Mouse (Mus musculus) hindlimb bud, embryonic 11.5 days (tissue): ENCODE results near the gene Tmem11.

Source experiments
- DNase-seq: peaks from one replicate; pipeline ENCODE4 v3.0.0-alpha.2; 2012; ENCODE audit warnings: low read depth, low spot score; ENCODE audit errors: extremely low spot score

Gene Tmem11

GRCm38 (mm10) chr11:60878675-60879294 is at the start of gene Tmem11:
Gene Tmem11 (minus strand): TSS chr11:60879272.
- DNase-seq, result peak; percentile 82

- peak; percentile 96 for DNase-seq
These were observed 48.2 kb upstream of the Tmem11 start for GRCm38 (mm10) chr11:60927264-60927663.

- DNase-seq, result no peak
These were observed 45.9 kb upstream of the Tmem11 start for GRCm38 (mm10) chr11:60924981-60925380.

- DNase-seq, result no peak
These were observed 45.4 kb upstream of the Tmem11 start for GRCm38 (mm10) chr11:60924498-60924897.

- DNase-seq, result no peak
These were observed 43.9 kb upstream of the Tmem11 start for GRCm38 (mm10) chr11:60922964-60923363.

- no peak for DNase-seq
These were observed 43.1 kb upstream of the Tmem11 start for GRCm38 (mm10) chr11:60922195-60922594.

GRCm38 (mm10) chr11:60920021-60920420 is 40.9 kb upstream of the Tmem11 start:
- no peak for DNase-seq

- DNase-seq, result no peak
These were observed 36.1 kb upstream of the Tmem11 start for GRCm38 (mm10) chr11:60915201-60915600.

- no peak for DNase-seq
These were observed 35.4 kb upstream of the Tmem11 start, which contains the start of gene Natd1 for GRCm38 (mm10) chr11:60914491-60914890. Gene Natd1 (minus strand): TSS chr11:60914750.

GRCm38 (mm10) chr11:60913301-60914196 is 34.5 kb upstream of the Tmem11 start:
- DNase-seq, result peak; percentile 69

- no peak for DNase-seq
These were observed 33.5 kb upstream of the Tmem11 start for GRCm38 (mm10) chr11:60912525-60912973.

- DNase-seq, result no peak
These were observed 30.6 kb upstream of the Tmem11 start for GRCm38 (mm10) chr11:60909626-60910025.

GRCm38 (mm10) chr11:60908073-60908472 is 29.0 kb upstream of the Tmem11 start:
- DNase-seq, result no peak

GRCm38 (mm10) chr11:60906449-60906848 is 27.4 kb upstream of the Tmem11 start:
- no peak for DNase-seq

- DNase-seq, result no peak
These were observed 26.5 kb upstream of the Tmem11 start for GRCm38 (mm10) chr11:60905407-60906120.

- no peak for DNase-seq
These were observed 24.6 kb upstream of the Tmem11 start for GRCm38 (mm10) chr11:60903661-60904061.

- no peak for DNase-seq
These were observed 23.4 kb upstream of the Tmem11 start for GRCm38 (mm10) chr11:60902486-60902885.

- DNase-seq, result no peak
These were observed 22.9 kb upstream of the Tmem11 start for GRCm38 (mm10) chr11:60902001-60902400.

GRCm38 (mm10) chr11:60895915-60896314 is 16.8 kb upstream of the Tmem11 start:
- peak; percentile 98 for DNase-seq

- DNase-seq, result no peak
These were observed 11.7 kb upstream of the Tmem11 start for GRCm38 (mm10) chr11:60890744-60891143.

- DNase-seq, result no peak
These were observed 11.2 kb upstream of the Tmem11 start for GRCm38 (mm10) chr11:60890286-60890685.
